Mouse (Mus musculus): ENCODE measurements around the gene Fosl1.

Gene Fosl1

GRCm38 (mm10) chr19:5432992-5433852, 14.1 kb upstream of the Fosl1 start:
- DNase-seq (ENCODE audit: low read depth, low spot score): peak; percentile 72
- Histone ChIP-seq H3K27me3 (ENCODE audit: control insufficient read depth, insufficient read depth, low read length, poor library complexity, severe bottlenecking) (no peaks in the 10 kb centered on the region), H3K36me3 (ENCODE audit: control insufficient read depth, insufficient read depth, low read length, poor library complexity, severe bottlenecking) (no peaks in the 10 kb centered on the region)

- no peak for DNase-seq (ENCODE audit: low read depth, low spot score)
- no peaks in the 10 kb centered on the region for H3K36me3 ChIP-seq (ENCODE audit: control insufficient read depth, insufficient read depth, low read length, poor library complexity, severe bottlenecking)
- no peaks in the 10 kb centered on the region for H3K27me3 ChIP-seq (ENCODE audit: control insufficient read depth, insufficient read depth, low read length, poor library complexity, severe bottlenecking)
Observed at GRCm38 (mm10) chr19:5433951-5434350, 13.4 kb upstream of the Fosl1 start.

GRCm38 (mm10) chr19:5444371-5444908, 2.9 kb upstream of the Fosl1 start:
- H3K27me3 ChIP-seq (ENCODE audit: control insufficient read depth, insufficient read depth, low read length, poor library complexity, severe bottlenecking): no peaks in the 10 kb centered on the region
- DNase-seq (ENCODE audit: low read depth, low spot score): no peak
- H3K36me3 ChIP-seq (ENCODE audit: control insufficient read depth, insufficient read depth, low read length, poor library complexity, severe bottlenecking): no peaks in the 10 kb centered on the region

- Histone ChIP-seq H3K27me3 (ENCODE audit: control insufficient read depth, insufficient read depth, low read length, poor library complexity, severe bottlenecking) (no peaks in the 10 kb centered on the region), H3K36me3 (ENCODE audit: control insufficient read depth, insufficient read depth, low read length, poor library complexity, severe bottlenecking) (no peaks in the 10 kb centered on the region)
- DNase-seq (ENCODE audit: low read depth, low spot score): no peak
Observed at GRCm38 (mm10) chr19:5444954-5445353, 2.4 kb upstream of the Fosl1 start.

GRCm38 (mm10) chr19:5445747-5446146, 1.6 kb upstream of the Fosl1 start:
- no peak for DNase-seq (ENCODE audit: low read depth, low spot score)
- Histone ChIP-seq H3K36me3 (ENCODE audit: control insufficient read depth, insufficient read depth, low read length, poor library complexity, severe bottlenecking) (no peaks in the 10 kb centered on the region), H3K27me3 (ENCODE audit: control insufficient read depth, insufficient read depth, low read length, poor library complexity, severe bottlenecking) (no peaks in the 10 kb centered on the region)

GRCm38 (mm10) chr19:5448354-5449150, 1.2 kb downstream of the Fosl1 start:
- H3K36me3 ChIP-seq (ENCODE audit: control insufficient read depth, insufficient read depth, low read length, poor library complexity, severe bottlenecking): no peaks in the 10 kb centered on the region
- peak; percentile 49 for DNase-seq (ENCODE audit: low read depth, low spot score)

GRCm38 (mm10) chr19:5449673-5450072, 2.3 kb downstream of the Fosl1 start:
- DNase-seq (ENCODE audit: low read depth, low spot score): no peak
- Histone ChIP-seq H3K27me3 (ENCODE audit: control insufficient read depth, insufficient read depth, low read length, poor library complexity, severe bottlenecking) (no peaks in the 10 kb centered on the region), H3K36me3 (ENCODE audit: control insufficient read depth, insufficient read depth, low read length, poor library complexity, severe bottlenecking) (no peaks in the 10 kb centered on the region; the same call in 1 of the 2 replicates)

More at GRCm38 (mm10) chr19:5448354-5449150, 1.2 kb downstream of the Fosl1 start:
- H3K27me3 ChIP-seq (ENCODE audit: control insufficient read depth, insufficient read depth, low read length, poor library complexity, severe bottlenecking): no peaks in the 10 kb centered on the region

- Histone ChIP-seq H3K27me3 (ENCODE audit: control insufficient read depth, insufficient read depth, low read length, poor library complexity, severe bottlenecking) (no peaks in the 10 kb centered on the region), H3K36me3 (ENCODE audit: control insufficient read depth, insufficient read depth, low read length, poor library complexity, severe bottlenecking) (no peaks in the 10 kb centered on the region; the same call in 1 of the 2 replicates)
- DNase-seq (ENCODE audit: low read depth, low spot score): no peak
Observed at GRCm38 (mm10) chr19:5451766-5452165, 4.4 kb downstream of the Fosl1 start.

GRCm38 (mm10) chr19:5455037-5455436, 7.7 kb downstream of the Fosl1 start:
- Histone ChIP-seq H3K27me3 (ENCODE audit: control insufficient read depth, insufficient read depth, low read length, poor library complexity, severe bottlenecking) (no peaks in the 10 kb centered on the region), H3K36me3 (ENCODE audit: control insufficient read depth, insufficient read depth, low read length, poor library complexity, severe bottlenecking) (no peaks in the 10 kb centered on the region; the same call in 1 of the 2 replicates)
- no peak for DNase-seq (ENCODE audit: low read depth, low spot score)

GRCm38 (mm10) chr19:5455568-5455967, 8.2 kb downstream of the Fosl1 start:
- no peak for DNase-seq (ENCODE audit: low read depth, low spot score)
- no peaks in the 10 kb centered on the region; the same call in 1 of the 2 replicates for H3K36me3 ChIP-seq (ENCODE audit: control insufficient read depth, insufficient read depth, low read length, poor library complexity, severe bottlenecking)
- no peaks in the 10 kb centered on the region for H3K27me3 ChIP-seq (ENCODE audit: control insufficient read depth, insufficient read depth, low read length, poor library complexity, severe bottlenecking)

- no peaks in the 10 kb centered on the region; the same call in 1 of the 2 replicates for H3K36me3 ChIP-seq (ENCODE audit: control insufficient read depth, insufficient read depth, low read length, poor library complexity, severe bottlenecking)
- DNase-seq (ENCODE audit: low read depth, low spot score): no peak
- no peaks in the 10 kb centered on the region for H3K27me3 ChIP-seq (ENCODE audit: control insufficient read depth, insufficient read depth, low read length, poor library complexity, severe bottlenecking)
Observed at GRCm38 (mm10) chr19:5456241-5456921, 9.0 kb downstream of the Fosl1 start.

- H3K27me3 ChIP-seq (ENCODE audit: control insufficient read depth, insufficient read depth, low read length, poor library complexity, severe bottlenecking): no peaks in the 10 kb centered on the region
- no peaks in the 10 kb centered on the region; the same call in 1 of the 2 replicates for H3K36me3 ChIP-seq (ENCODE audit: control insufficient read depth, insufficient read depth, low read length, poor library complexity, severe bottlenecking)
- peak; percentile 91 for DNase-seq (ENCODE audit: low read depth, low spot score)
Observed at GRCm38 (mm10) chr19:5456922-5457745, 9.8 kb downstream of the Fosl1 start.

GRCm38 (mm10) chr19:5457746-5458442, 10.5 kb downstream of the Fosl1 start, which contains the start of gene Ccdc85b:
Gene Ccdc85b (minus strand): TSS chr19:5457894.
- H3K36me3 ChIP-seq (ENCODE audit: control insufficient read depth, insufficient read depth, low read length, poor library complexity, severe bottlenecking): no peaks in the 10 kb centered on the region; the same call in 1 of the 2 replicates
- no peaks in the 10 kb centered on the region for H3K27me3 ChIP-seq (ENCODE audit: control insufficient read depth, insufficient read depth, low read length, poor library complexity, severe bottlenecking)
- peak; percentile 23 for DNase-seq (ENCODE audit: low read depth, low spot score)
